Mouse (Mus musculus) forebrain, embryonic 12.5 days (tissue): ENCODE results near the gene Rps6kb1. TPM values are rescaled to one million over a fixed set of nuclear protein-coding genes. Genes with fewer than 3 reads are reported as not detected.

ENCODE experiments used
- ATAC-seq: fragments of 200-750 bp; cut with Nextera tagmentation; 2 replicates; pipeline ENCODE4 v1.8.0; 2017; ENCODE audit warnings: moderate TSS enrichment; ENCODE audit not compliant: low FRiP score
- H3K27ac ChIP-seq: fragments of 300-500 bp; sonication (generic); 2 replicates; pipeline ENCODE4 v1.5.1; 2016; ENCODE audit warnings: mild to moderate bottlenecking
- H3K27me3 ChIP-seq: fragments of 300-500 bp; sonication (generic); 2 replicates; pipeline ENCODE4 v1.6.1; 2016; ENCODE audit warnings: mild to moderate bottlenecking
- H3K36me3 ChIP-seq: fragments of 300-500 bp; sonication (generic); replicated peaks from 2 replicates; pipeline ENCODE4 v1.6.1; 2016; ENCODE audit warnings: mild to moderate bottlenecking
- H3K4me1 ChIP-seq: fragments of 300-500 bp; sonication (generic); 2 replicates; pipeline ENCODE4 v1.6.1; 2016
- H3K4me2 ChIP-seq: fragments of 300-500 bp; sonication (generic); 2 replicates; pipeline ENCODE4 v1.6.1; 2016; ENCODE audit warnings: mild to moderate bottlenecking, moderate library complexity
- H3K4me3 ChIP-seq: fragments of 300-500 bp; sonication (generic); replicated peaks from 2 replicates; pipeline ENCODE4 v1.5.1; 2016; ENCODE audit warnings: mild to moderate bottlenecking
- H3K9ac ChIP-seq: fragments of 300-500 bp; sonication (generic); 2 replicates; pipeline ENCODE4 v1.6.1; 2016; ENCODE audit warnings: mild to moderate bottlenecking
- H3K9me3 ChIP-seq: fragments of 300-500 bp; sonication (generic); 2 replicates; pipeline ENCODE4 v1.6.1; 2016
- WGBS: fragments of 180-500 bp; shearing (Covaris S2); methylation state at CpG from one replicate; pipeline ENCODE4 v1.1.7; 2016; 5-methylcytosine and 5-hydroxymethylcytosine counted together
- polyA plus RNA-seq: library from polyadenylated mRNA; unstranded; fragments of >200 nt; fragmentation: Nextera tagmentation; extraction: Ambion mirVana; gene quantifications from 2 replicates; pipeline ENCODE4 v1.2.1, GENCODE M21; 2016

The Rps6kb1 gene
- polyA plus RNA-seq, 1 experiment from 2014 or later: 65.2 TPM

DNA sequence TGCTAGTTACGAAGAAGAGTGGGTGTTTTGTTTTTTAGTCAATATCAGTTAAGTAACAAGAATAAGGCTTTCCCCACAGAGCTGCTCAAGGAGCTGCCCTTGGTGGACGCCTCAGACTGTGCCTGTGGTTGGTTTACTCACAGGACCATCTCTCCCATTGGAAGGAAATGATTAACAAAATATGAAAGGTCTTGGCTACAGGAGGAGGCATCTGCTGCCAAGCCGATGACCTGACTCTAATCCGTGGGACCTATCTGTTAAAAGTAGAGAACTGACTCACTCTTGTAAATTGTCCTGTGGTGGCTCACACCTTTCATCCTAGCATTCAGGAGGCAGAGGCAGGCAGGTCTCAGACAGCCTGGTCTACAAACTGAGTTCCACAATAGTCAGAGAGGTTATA lies 17.1 kb downstream of the Rps6kb1 start:
- Histone ChIP-seq H3K4me1 (no peaks in the 10 kb centered on the region), H3K27ac (no peak overlapping the region)

DNA sequence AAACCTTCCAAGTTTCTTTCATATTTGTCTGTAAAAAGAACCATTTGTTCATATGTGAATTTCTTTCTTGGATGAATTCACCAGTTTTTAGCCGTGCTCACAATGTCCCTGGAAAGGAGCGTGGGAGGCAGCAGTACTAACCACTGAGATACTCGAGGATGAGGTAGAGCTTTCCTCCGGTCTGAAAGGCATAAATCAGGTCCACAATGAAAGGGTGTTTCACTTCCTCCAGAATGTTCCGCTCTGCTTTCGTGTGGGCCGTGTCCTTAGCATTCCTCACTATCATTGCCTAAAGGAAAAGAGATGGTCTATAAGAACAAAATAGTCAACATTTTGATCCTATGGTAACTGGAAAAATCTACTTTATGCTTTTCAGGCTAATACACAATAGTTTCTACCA lies 24.9 kb downstream of the Rps6kb1 start:
- no peaks in the 10 kb centered on the region for H3K9me3 ChIP-seq
- WGBS: 96% methylated on average over 7 of the region's 7 CpGs
- ATAC-seq: no peak
- peaks cover 74% of the 10 kb centered on the region for H3K36me3 ChIP-seq
- H3K4me2 ChIP-seq: no peak overlapping the region
- no peak overlapping the region for H3K9ac ChIP-seq
- H3K27ac ChIP-seq: no peak overlapping the region
- no peaks in the 10 kb centered on the region for H3K4me1 ChIP-seq
- H3K4me3 ChIP-seq: no peak overlapping the region
- H3K27me3 ChIP-seq: no peaks in the 10 kb centered on the region

More for the DNA sequence above, 17.1 kb downstream of the Rps6kb1 start:
- no peak overlapping the region for H3K9ac ChIP-seq
- H3K9me3 ChIP-seq: no peaks in the 10 kb centered on the region
- H3K4me3 ChIP-seq: no peak overlapping the region
- no peak overlapping the region for H3K4me2 ChIP-seq
- no peak for ATAC-seq
- no peaks in the 10 kb centered on the region for H3K27me3 ChIP-seq
- 92% methylated on average over 4 of the region's 4 CpGs for WGBS
- H3K36me3 ChIP-seq: peaks cover 64% of the 10 kb centered on the region

DNA sequence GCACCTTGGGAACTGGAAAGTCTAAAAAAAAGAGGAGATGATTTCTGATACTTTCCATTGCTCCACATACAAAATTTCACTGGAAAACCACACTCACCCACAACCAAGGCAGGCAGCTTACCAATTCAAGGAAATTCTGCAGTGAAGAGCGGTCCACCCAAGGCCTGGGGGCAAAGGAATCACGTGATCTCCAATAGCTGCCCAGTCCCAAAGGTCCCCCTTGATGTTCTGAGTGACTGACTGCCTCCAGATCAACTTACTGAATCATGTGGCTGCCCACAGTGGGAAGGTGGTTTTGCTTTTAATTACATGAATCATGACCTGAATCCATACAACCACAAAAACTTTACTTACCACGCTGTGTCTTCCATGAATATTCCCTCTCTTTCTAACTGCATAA lies 27.4 kb downstream of the Rps6kb1 start:
- Histone ChIP-seq H3K9me3 (no peaks in the 10 kb centered on the region), H3K36me3 (peaks cover 68% of the 10 kb centered on the region), H3K4me1 (no peaks in the 10 kb centered on the region), H3K4me2 (no peak overlapping the region), H3K27me3 (no peaks in the 10 kb centered on the region), H3K27ac (no peak overlapping the region), H3K4me3 (no peak overlapping the region), H3K9ac (no peak overlapping the region)
- ATAC-seq: no peak
- WGBS: 91% methylated on average over 3 of the region's 3 CpGs

DNA sequence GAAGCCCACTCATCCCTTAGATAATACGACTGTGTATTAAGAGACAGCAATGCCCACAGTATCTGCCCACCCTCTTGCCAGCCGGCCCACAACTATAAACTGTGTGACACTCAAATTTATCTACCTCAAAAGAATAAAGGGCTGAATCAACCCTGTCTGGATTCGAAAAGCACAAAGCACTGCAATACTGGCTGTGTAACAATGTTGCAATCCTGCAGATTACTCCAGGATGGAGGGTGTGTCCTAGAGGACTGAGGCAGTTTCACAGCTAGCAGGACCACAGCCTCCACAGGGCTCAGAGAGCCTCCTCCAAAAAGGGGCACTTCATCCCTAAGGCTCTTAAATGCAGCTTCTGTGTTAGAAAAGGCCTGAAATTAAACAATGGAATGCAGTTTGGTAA lies 28.0 kb downstream of the Rps6kb1 start:
- H3K9me3 ChIP-seq: no peaks in the 10 kb centered on the region
- ATAC-seq: no peak
- WGBS: 94% methylated on average over 3 of the region's 3 CpGs
- H3K4me3 ChIP-seq: no peak overlapping the region
- H3K4me2 ChIP-seq: no peak overlapping the region
- H3K27me3 ChIP-seq: no peaks in the 10 kb centered on the region
- peaks cover 64% of the 10 kb centered on the region for H3K36me3 ChIP-seq
- no peak overlapping the region for H3K9ac ChIP-seq
- H3K27ac ChIP-seq: no peak overlapping the region
- no peaks in the 10 kb centered on the region for H3K4me1 ChIP-seq

DNA sequence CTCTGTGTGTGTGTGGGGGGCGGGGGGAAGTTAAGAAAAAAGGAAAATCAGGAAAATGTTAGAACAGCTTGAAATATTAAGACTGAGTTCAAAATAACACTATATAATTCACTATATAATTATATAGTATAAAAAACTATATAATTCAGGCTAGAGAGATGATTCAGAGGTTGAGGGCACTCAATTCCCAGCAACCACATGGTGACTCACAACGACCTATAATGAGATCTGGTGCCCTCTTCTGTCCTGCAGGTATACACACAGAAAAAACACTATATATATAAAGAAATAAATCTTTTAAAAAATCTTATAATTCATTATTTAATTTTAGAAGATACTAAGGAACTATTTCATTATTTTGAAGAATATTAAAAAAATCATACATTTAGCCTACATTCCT lies 36.6 kb downstream of the Rps6kb1 start:
- Histone ChIP-seq H3K4me2 (no peak overlapping the region), H3K27ac (no peak overlapping the region), H3K27me3 (no peaks in the 10 kb centered on the region), H3K4me1 (no peaks in the 10 kb centered on the region), H3K9me3 (no peaks in the 10 kb centered on the region), H3K36me3 (peaks cover 75% of the 10 kb centered on the region), H3K9ac (no peak overlapping the region), H3K4me3 (no peak overlapping the region)
- WGBS: 94% methylated on average over 2 of the region's 2 CpGs
- no peak for ATAC-seq

DNA sequence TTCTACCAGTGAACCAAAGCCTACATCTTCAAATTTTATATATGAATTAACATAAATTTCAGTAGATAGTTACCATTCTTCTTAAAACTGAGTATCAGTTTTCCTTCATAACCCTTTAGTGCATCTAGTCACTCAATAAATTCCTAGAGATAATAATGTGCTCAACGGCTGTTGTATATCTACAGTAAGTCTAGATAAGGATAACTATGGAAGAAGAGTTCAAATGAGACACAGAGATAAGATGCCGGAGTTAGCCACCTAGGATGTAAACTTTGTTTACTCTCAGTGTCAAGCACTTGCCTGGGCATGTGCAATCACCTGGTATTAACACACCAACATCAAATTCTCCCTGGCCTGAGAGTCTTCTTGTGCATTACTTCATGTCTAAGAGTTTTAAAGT lies 37.3 kb downstream of the Rps6kb1 start:
- peaks cover 75% of the 10 kb centered on the region for H3K36me3 ChIP-seq
- 92% methylated on average over 2 of the region's 2 CpGs for WGBS
- no peaks in the 10 kb centered on the region for H3K27me3 ChIP-seq
- no peak overlapping the region for H3K9ac ChIP-seq
- H3K9me3 ChIP-seq: no peaks in the 10 kb centered on the region
- ATAC-seq: no peak
- H3K4me2 ChIP-seq: no peak overlapping the region
- no peak overlapping the region for H3K27ac ChIP-seq
- no peak overlapping the region for H3K4me3 ChIP-seq
- H3K4me1 ChIP-seq: no peaks in the 10 kb centered on the region

DNA sequence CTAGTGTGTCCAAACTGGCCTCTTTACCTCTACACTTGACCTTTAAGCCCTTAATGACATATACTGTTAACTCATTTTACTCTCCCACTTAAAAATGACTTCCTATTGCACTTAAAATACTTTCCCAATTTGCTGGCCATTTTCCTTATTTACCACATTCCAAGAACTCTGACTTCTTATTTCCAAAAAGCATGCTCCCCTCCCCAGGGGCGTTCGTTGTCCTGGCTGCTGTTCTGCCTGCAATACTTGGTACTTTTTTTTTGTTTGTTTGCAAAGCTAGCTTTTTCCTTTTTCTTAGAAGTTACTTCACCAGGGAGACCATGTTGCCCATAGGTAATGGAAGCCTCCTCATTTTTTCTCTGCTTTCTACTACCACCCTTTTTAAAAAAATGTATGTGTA lies 41.5 kb downstream of the Rps6kb1 start:
- ATAC-seq: no peak
- no peak overlapping the region for H3K27ac ChIP-seq
- 91% methylated on average over 2 of the region's 2 CpGs for WGBS
- peaks cover 41% of the 10 kb centered on the region for H3K36me3 ChIP-seq
- H3K9me3 ChIP-seq: no peaks in the 10 kb centered on the region
- no peak overlapping the region for H3K4me3 ChIP-seq
- no peak overlapping the region for H3K9ac ChIP-seq
- no peaks in the 10 kb centered on the region for H3K4me1 ChIP-seq
- no peaks in the 10 kb centered on the region for H3K27me3 ChIP-seq
- H3K4me2 ChIP-seq: no peak overlapping the region

DNA sequence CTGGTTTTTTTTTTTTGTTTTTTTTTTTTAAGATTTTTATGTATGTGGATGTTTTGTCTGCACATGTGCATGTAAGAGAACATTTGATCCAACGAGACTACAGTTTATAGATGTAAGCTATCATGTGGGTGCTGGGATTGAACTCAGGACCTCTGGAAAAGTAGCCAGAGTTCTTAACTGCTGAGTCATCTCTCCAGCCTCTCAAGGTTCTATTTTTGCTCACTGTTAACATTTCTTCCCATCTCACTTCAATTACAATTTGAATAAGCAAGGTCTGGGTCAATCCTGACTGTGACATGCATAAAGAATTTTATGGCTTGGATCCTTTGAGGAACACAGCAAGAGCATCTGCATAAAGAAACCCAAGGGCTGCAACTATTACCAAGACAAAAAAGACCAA lies 43.8 kb downstream of the Rps6kb1 start:
- no peaks in the 10 kb centered on the region for H3K9me3 ChIP-seq
- H3K27me3 ChIP-seq: no peaks in the 10 kb centered on the region
- no peak for ATAC-seq
- H3K27ac ChIP-seq: no peak overlapping the region
- no peak overlapping the region for H3K4me3 ChIP-seq
- peaks cover 36% of the 10 kb centered on the region for H3K36me3 ChIP-seq
- 76% methylated on average over 1 of the region's 1 CpGs for WGBS
- H3K9ac ChIP-seq: no peak overlapping the region
- H3K4me2 ChIP-seq: no peak overlapping the region
- no peaks in the 10 kb centered on the region for H3K4me1 ChIP-seq

DNA sequence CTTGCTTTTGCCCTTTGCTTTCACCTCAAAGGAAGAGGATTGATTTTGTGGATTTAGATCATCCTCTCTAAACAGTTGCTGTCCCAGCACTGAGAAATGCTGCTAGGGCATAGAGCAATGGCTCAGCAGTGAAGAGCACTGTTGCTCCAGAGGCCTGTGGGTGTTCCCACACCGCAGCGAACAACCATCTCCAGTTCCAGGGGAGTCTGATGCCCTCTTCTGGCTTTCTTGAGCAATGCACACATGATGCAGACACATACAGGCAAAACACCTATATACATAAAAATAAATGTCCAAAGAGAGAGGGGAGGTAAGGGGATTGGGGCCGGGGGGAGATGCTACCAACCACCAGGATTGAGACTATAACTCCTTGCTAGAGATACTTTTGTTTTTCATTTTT lies 46.7 kb downstream of the Rps6kb1 start:
- Histone ChIP-seq H3K9me3 (no peaks in the 10 kb centered on the region), H3K4me2 (no peak overlapping the region), H3K4me1 (no peaks in the 10 kb centered on the region), H3K4me3 (no peak overlapping the region), H3K27ac (no peak overlapping the region), H3K36me3 (peaks cover 23% of the 10 kb centered on the region), H3K27me3 (no peaks in the 10 kb centered on the region), H3K9ac (no peak overlapping the region)
- whole genome bisulfite sequencing: 67% methylated on average over 3 of the region's 3 CpGs
- ATAC-seq: no peak

DNA sequence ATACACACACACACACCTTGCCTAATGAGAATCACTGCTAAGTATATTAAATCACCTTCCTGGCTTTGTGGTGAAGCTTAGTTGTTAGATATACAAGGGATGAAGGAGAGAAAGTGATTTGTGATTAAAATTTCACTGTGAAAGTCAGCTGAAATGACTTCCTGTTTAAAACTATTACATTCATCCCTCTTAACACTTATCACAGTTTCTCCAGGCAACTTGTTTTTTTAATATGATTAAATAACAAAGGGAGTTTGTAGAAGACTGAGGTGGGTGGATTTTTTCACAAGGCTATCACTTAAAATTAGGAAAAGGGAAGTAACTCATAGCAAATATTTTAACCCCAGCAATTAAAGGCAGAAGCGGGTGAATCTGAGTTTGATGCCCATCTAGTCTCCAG lies 47.2 kb downstream of the Rps6kb1 start:
- Histone ChIP-seq H3K9ac (no peak overlapping the region), H3K4me1 (no peaks in the 10 kb centered on the region), H3K9me3 (no peaks in the 10 kb centered on the region), H3K4me3 (no peak overlapping the region), H3K4me2 (no peak overlapping the region), H3K36me3 (peaks cover 23% of the 10 kb centered on the region), H3K27ac (no peak overlapping the region), H3K27me3 (no peaks in the 10 kb centered on the region)
- WGBS: 97% methylated on average over 1 of the region's 1 CpGs
- no peak for ATAC-seq

DNA sequence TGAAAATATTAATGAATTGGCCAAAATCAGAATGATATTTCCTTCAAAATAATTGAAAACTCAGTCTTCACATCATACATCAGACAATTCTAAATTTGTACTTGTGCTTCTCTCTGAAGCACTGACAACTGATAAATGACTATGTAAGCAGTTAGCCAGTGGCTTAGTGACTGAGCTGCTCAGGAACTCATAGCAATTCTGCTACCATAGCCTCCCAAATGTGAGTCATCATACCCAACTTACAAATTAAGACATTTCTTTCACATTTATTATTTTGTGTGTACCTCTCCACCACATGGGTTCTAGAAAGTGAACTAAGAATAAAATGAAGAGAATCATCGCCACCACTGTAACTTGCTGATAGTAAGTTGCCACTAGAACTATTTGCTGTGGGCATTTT lies 53.8 kb downstream of the Rps6kb1 start:
- no peak overlapping the region for H3K4me3 ChIP-seq
- H3K4me1 ChIP-seq: peaks cover 5% of the 10 kb centered on the region
- H3K27me3 ChIP-seq: 0 out of 2 replicates have a peak, but pooled peaks cover 4% of the 10 kb centered on the region
- no peak for ATAC-seq
- 98% methylated on average over 1 of the region's 1 CpGs for WGBS
- no peaks in the 10 kb centered on the region for H3K9me3 ChIP-seq
- H3K9ac ChIP-seq: no peak overlapping the region
- H3K4me2 ChIP-seq: no peak overlapping the region
- H3K27ac ChIP-seq: no peak overlapping the region
- peaks cover 18% of the 10 kb centered on the region; the same call in 1 of the 2 replicates for H3K36me3 ChIP-seq

DNA sequence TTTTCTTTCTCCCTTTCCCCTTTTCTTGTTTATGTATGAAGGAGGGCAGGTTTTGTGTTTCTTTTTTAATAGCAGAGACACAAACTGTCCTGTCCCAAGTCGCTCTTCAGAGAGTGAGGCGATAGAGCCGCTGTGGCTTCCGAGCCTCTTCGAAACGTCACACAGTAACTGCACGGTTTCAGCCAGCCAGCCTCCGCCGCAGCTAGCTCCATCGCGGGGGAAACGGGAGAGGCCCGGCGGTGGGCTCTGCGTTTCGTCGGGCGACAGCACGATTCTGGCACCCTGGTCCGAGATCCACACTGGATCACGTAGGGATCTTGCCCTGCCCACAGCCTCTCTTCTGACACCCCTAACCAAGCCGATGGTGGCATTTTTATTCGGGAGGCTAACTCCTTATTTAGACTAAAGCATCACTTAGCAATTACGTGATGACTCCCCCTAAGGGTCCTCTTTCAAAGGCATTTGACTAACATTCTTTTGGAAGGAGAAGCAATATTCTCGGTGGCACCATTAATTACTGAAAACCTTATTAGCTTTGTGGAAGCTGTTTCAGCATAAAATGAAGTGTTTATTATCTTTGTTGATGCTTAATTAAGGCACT lies 59.6 kb downstream of the Rps6kb1 start:
- ATAC-seq: peak; percentile 39; the same call in 1 of the 2 replicates
- Histone ChIP-seq H3K4me1 (peaks cover 11% of the 10 kb centered on the region), H3K4me3 (peak overlapping the region; percentile 66), H3K9ac (peak overlapping the region; percentile 71), H3K9me3 (no peaks in the 10 kb centered on the region), H3K4me2 (peak overlapping the region; percentile 77), H3K27ac (peak overlapping the region; percentile 68), H3K27me3 (peaks cover 10% of the 10 kb centered on the region; the same call in 1 of the 2 replicates), H3K36me3 (peaks cover 8% of the 10 kb centered on the region; the same call in 1 of the 2 replicates)
- 1% methylated on average over 25 of the region's 25 CpGs for WGBS

DNA sequence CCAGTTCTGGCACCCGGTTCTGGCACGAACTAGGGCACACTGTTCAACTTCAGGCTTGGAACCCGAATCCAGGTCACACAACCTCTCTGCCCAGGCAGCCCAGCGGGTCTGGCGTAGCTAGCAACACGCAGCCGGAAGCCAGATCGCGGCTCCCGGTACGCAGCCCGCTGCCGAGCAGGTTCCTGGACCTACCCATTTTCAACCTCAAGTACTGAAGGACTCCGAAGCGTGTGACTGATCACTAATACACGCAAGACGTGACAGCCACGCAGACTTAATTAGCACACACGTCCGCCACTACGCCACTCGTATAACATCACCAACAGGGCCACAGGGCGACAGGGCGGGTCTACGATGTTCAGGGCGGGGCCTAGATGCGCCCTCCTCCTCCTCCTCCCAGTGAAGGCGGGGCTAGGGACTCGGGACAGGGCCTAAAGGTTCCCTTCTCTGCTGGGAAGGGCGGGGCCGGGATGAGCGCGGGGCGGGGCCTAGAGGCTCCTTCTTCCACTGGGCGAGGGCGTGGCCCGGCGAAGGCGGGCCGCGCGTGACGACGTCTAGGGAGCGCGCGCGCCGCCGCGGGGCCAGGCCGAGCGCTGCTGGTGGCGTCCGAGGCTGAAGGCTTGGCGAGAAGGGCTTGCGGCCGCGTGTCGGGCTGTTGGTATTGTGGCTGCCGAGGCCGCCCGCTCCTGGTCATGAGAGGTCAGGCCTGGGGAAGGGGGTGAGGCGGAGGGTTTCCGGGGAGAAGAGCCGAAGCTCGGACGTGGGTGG lies 60.3 kb downstream of the Rps6kb1 start, which contains the start of gene Rnft1:
Gene Rnft1 (plus strand): TSS at position 557 of the 768 bp plus-strand sequence.
- Histone ChIP-seq H3K4me3 (peak within 1 kb of the TSS; percentile 66), H3K27ac (peak within 1 kb of the TSS; percentile 68), H3K9ac (peak within 1 kb of the TSS; percentile 71), H3K4me2 (peak within 1 kb of the TSS; percentile 77), H3K27me3 (peaks cover 10% of the 10 kb centered on the region; the same call in 1 of the 2 replicates), H3K9me3 (no peaks in the 10 kb centered on the region), H3K36me3 (0 out of 2 replicates have a peak, but pooled peaks cover under 1% of the 10 kb centered on the region), H3K4me1 (peaks cover 11% of the 10 kb centered on the region)
- WGBS: under 1% methylated on average over 67 of the region's 68 CpGs
- ATAC-seq: peak; percentile 98
